Mouse (Mus musculus) liver, embryonic 14.5 days (tissue): ENCODE data around the gene Slc39a1.

ENCODE experiments used
- CTCF ChIP-seq: IDR thresholded peaks from 2 replicates; pipeline ENCODE4 v1.5.1; 2016; ENCODE audit warnings: antibody characterized with exemption, low read depth, control low read depth
- EP300 ChIP-seq: IDR thresholded peaks from 2 replicates; pipeline ENCODE4 v1.6.1; 2016; ENCODE audit warnings: antibody characterized with exemption, low read depth

- TF ChIP-seq CTCF (peak; percentile 29; the same call in 1 of the 2 replicates), EP300 (no peak)
These were observed 36.2 kb downstream of the Slc39a1 start for GRCm38 (mm10) chr3:90284150-90284549.
